Mouse (Mus musculus) kidney, embryonic 16.5 days (tissue): Measurements from ENCODE around the gene Mbd5. TPM values are rescaled to one million over a fixed set of nuclear protein-coding genes. Genes with fewer than 3 reads are reported as not detected.

ENCODE experiments used
- ATAC-seq: fragments of 200-750 bp; cut with Nextera tagmentation; 2 replicates; pipeline ENCODE4 v1.8.0; 2017; ENCODE audit warnings: moderate TSS enrichment; ENCODE audit not compliant: low FRiP score, low TSS enrichment
- H3K27ac ChIP-seq: fragments of 300-500 bp; sonication (generic); 2 replicates; pipeline ENCODE4 v1.5.1; 2014; ENCODE audit warnings: low read length
- H3K27me3 ChIP-seq: fragments of 300-500 bp; sonication (generic); 2 replicates; pipeline ENCODE4 v1.6.1; 2014; ENCODE audit warnings: low read length, control low read depth, mixed read lengths; ENCODE audit not compliant: insufficient read depth
- H3K36me3 ChIP-seq: fragments of 300-500 bp; sonication (generic); 2 replicates; pipeline ENCODE4 v1.6.1; 2014; ENCODE audit warnings: low read length, control low read depth, mixed read lengths; ENCODE audit not compliant: insufficient read depth
- H3K4me1 ChIP-seq: fragments of 300-500 bp; sonication (generic); 2 replicates; pipeline ENCODE4 v1.6.1; 2014; ENCODE audit warnings: low read length, control low read depth, mixed read lengths; ENCODE audit not compliant: insufficient read depth
- H3K4me2 ChIP-seq: fragments of 300-500 bp; sonication (generic); replicated peaks from 2 replicates; pipeline ENCODE4 v1.6.1; 2014; ENCODE audit warnings: low read depth, low read length
- H3K4me3 ChIP-seq: fragments of 300-500 bp; sonication (generic); 2 replicates; pipeline ENCODE4 v1.5.1; 2014; ENCODE audit warnings: mild to moderate bottlenecking, low read length
- H3K9ac ChIP-seq: fragments of 300-500 bp; sonication (generic); replicated peaks from 2 replicates; pipeline ENCODE4 v1.6.1; 2014; ENCODE audit warnings: low read length
- H3K9me3 ChIP-seq: fragments of 300-500 bp; sonication (generic); 2 replicates; pipeline ENCODE4 v1.6.1; 2016; ENCODE audit warnings: low read length, control low read depth
- WGBS: fragments of 180-500 bp; shearing (Covaris S2); extraction: QIAGEN DNeasy Blood & Tissue Kit; methylation state at CpG from one replicate; pipeline ENCODE4 v1.1.7; 2014; 5-methylcytosine and 5-hydroxymethylcytosine counted together
- polyA plus RNA-seq: library from polyadenylated mRNA; unstranded; fragments of >200 nt; fragmentation: Nextera tagmentation; extraction: Ambion mirVana; gene quantifications from 2 replicates; pipeline ENCODE4 v1.2.1, GENCODE M21; 2015

Gene Mbd5
- polyA plus RNA-seq, 1 experiment from 2014 or later = 23.3 TPM

- H3K27ac ChIP-seq = no peak overlapping the region
- 0 out of 2 replicates have a peak, but pooled peaks cover 4% of the 10 kb centered on the region for H3K36me3 ChIP-seq
- no peaks in the 10 kb centered on the region for H3K9me3 ChIP-seq
- no peak for ATAC-seq
- no peak overlapping the region for H3K4me2 ChIP-seq
- no peak overlapping the region for H3K9ac ChIP-seq
- no peak overlapping the region for H3K4me3 ChIP-seq
- H3K27me3 ChIP-seq = no peaks in the 10 kb centered on the region
- 89% methylated on average over 2 of the region's 2 CpGs for WGBS
- no peaks in the 10 kb centered on the region for H3K4me1 ChIP-seq
These were observed 342.4 kb downstream of the Mbd5 start for GRCm38 (mm10) chr2:49291709-49292108.

- H3K9ac ChIP-seq = peak overlapping the region; percentile 50
- peak overlapping the region; percentile 54 for H3K4me2 ChIP-seq
- no peaks in the 10 kb centered on the region for H3K9me3 ChIP-seq
- no peaks in the 10 kb centered on the region for H3K36me3 ChIP-seq
- H3K4me1 ChIP-seq = no peaks in the 10 kb centered on the region
- peak; percentile 91; the same call in 1 of the 2 replicates for ATAC-seq
- H3K27me3 ChIP-seq = no peaks in the 10 kb centered on the region
- H3K4me3 ChIP-seq = peak overlapping the region; percentile 45
- WGBS = 38% methylated on average over 19 of the region's 19 CpGs
- H3K27ac ChIP-seq = no peak overlapping the region
These were observed 363.5 kb downstream of the Mbd5 start for GRCm38 (mm10) chr2:49312629-49313447.

GRCm38 (mm10) chr2:49333594-49333993, 384.3 kb downstream of the Mbd5 start:
- 89% methylated on average over 7 of the region's 7 CpGs for WGBS

GRCm38 (mm10) chr2:49335267-49335666, 386.0 kb downstream of the Mbd5 start:
- Histone ChIP-seq H3K36me3 (no peaks in the 10 kb centered on the region), H3K27me3 (no peaks in the 10 kb centered on the region), H3K4me2 (no peak overlapping the region), H3K27ac (no peak overlapping the region), H3K4me1 (no peaks in the 10 kb centered on the region), H3K9ac (no peak overlapping the region), H3K9me3 (no peaks in the 10 kb centered on the region), H3K4me3 (no peak overlapping the region)
- WGBS = 83% methylated on average over 9 of the region's 9 CpGs
- no peak for ATAC-seq

More at GRCm38 (mm10) chr2:49333594-49333993, 384.3 kb downstream of the Mbd5 start:
- H3K36me3 ChIP-seq = no peaks in the 10 kb centered on the region
- no peaks in the 10 kb centered on the region for H3K9me3 ChIP-seq
- ATAC-seq = no peak
- H3K4me2 ChIP-seq = no peak overlapping the region
- H3K4me3 ChIP-seq = no peak overlapping the region
- H3K9ac ChIP-seq = no peak overlapping the region
- H3K27ac ChIP-seq = no peak overlapping the region
- H3K27me3 ChIP-seq = no peaks in the 10 kb centered on the region
- H3K4me1 ChIP-seq = no peaks in the 10 kb centered on the region

GRCm38 (mm10) chr2:49344287-49344686, 395.0 kb downstream of the Mbd5 start:
- WGBS = 91% methylated on average over 2 of the region's 2 CpGs
- H3K9me3 ChIP-seq = no peaks in the 10 kb centered on the region
- no peaks in the 10 kb centered on the region for H3K36me3 ChIP-seq
- H3K9ac ChIP-seq = no peak overlapping the region
- no peak overlapping the region for H3K4me3 ChIP-seq
- H3K4me2 ChIP-seq = no peak overlapping the region
- no peaks in the 10 kb centered on the region for H3K27me3 ChIP-seq
- H3K27ac ChIP-seq = no peak overlapping the region
- ATAC-seq = no peak
- 0 out of 2 replicates have a peak, but pooled peaks cover under 1% of the 10 kb centered on the region for H3K4me1 ChIP-seq

GRCm38 (mm10) chr2:49345786-49346185, 396.5 kb downstream of the Mbd5 start:
- Histone ChIP-seq H3K4me1 (0 out of 2 replicates have a peak, but pooled peaks cover 5% of the 10 kb centered on the region), H3K27ac (no peak overlapping the region), H3K9ac (no peak overlapping the region), H3K27me3 (no peaks in the 10 kb centered on the region), H3K4me3 (no peak overlapping the region), H3K4me2 (no peak overlapping the region), H3K9me3 (no peaks in the 10 kb centered on the region), H3K36me3 (no peaks in the 10 kb centered on the region)
- ATAC-seq = no peak
- WGBS = 66% methylated on average over 2 of the region's 2 CpGs

GRCm38 (mm10) chr2:49349813-49350212, 400.5 kb downstream of the Mbd5 start:
- H3K27ac ChIP-seq = no peak overlapping the region
- peak; percentile 97 for ATAC-seq

GRCm38 (mm10) chr2:49350852-49351251, 401.5 kb downstream of the Mbd5 start:
- WGBS = 89% methylated on average over 4 of the region's 4 CpGs
- H3K9me3 ChIP-seq = no peaks in the 10 kb centered on the region
- no peak overlapping the region for H3K4me2 ChIP-seq
- no peaks in the 10 kb centered on the region for H3K27me3 ChIP-seq
- 0 out of 2 replicates have a peak, but pooled peaks cover 5% of the 10 kb centered on the region for H3K4me1 ChIP-seq
- no peaks in the 10 kb centered on the region for H3K36me3 ChIP-seq
- no peak overlapping the region for H3K27ac ChIP-seq
- H3K4me3 ChIP-seq = no peak overlapping the region
- no peak overlapping the region for H3K9ac ChIP-seq
- ATAC-seq = no peak

More at GRCm38 (mm10) chr2:49349813-49350212, 400.5 kb downstream of the Mbd5 start:
- Histone ChIP-seq H3K4me3 (no peak overlapping the region), H3K9me3 (no peaks in the 10 kb centered on the region), H3K4me1 (0 out of 2 replicates have a peak, but pooled peaks cover 5% of the 10 kb centered on the region), H3K4me2 (no peak overlapping the region), H3K9ac (no peak overlapping the region), H3K27me3 (no peaks in the 10 kb centered on the region), H3K36me3 (no peaks in the 10 kb centered on the region)
- 41% methylated on average over 5 of the region's 5 CpGs for WGBS

GRCm38 (mm10) chr2:49354066-49354465, 404.8 kb downstream of the Mbd5 start:
- Histone ChIP-seq H3K27me3 (no peaks in the 10 kb centered on the region), H3K4me1 (0 out of 2 replicates have a peak, but pooled peaks cover 5% of the 10 kb centered on the region), H3K36me3 (no peaks in the 10 kb centered on the region), H3K9me3 (no peaks in the 10 kb centered on the region), H3K9ac (no peak overlapping the region), H3K27ac (no peak overlapping the region), H3K4me3 (no peak overlapping the region), H3K4me2 (no peak overlapping the region)
- ATAC-seq = no peak
- 84% methylated on average over 1 of the region's 1 CpGs for WGBS

GRCm38 (mm10) chr2:49355867-49356266, 406.6 kb downstream of the Mbd5 start:
- Histone ChIP-seq H3K27ac (no peak overlapping the region), H3K4me2 (no peak overlapping the region), H3K4me1 (no peaks in the 10 kb centered on the region), H3K4me3 (no peak overlapping the region), H3K9ac (no peak overlapping the region), H3K27me3 (no peaks in the 10 kb centered on the region), H3K9me3 (no peaks in the 10 kb centered on the region), H3K36me3 (no peaks in the 10 kb centered on the region)
- no peak for ATAC-seq
- 73% methylated on average over 8 of the region's 8 CpGs for WGBS
